In genomic region chr1:135204196-135205126, GRCm38 (mm10) we compare ENCODE assay signal across 9 mouse cellular contexts. TPM values are rescaled to one million over a fixed set of nuclear protein-coding genes. Genes with fewer than 3 reads are reported as not detected.
DNase-seq lines count a peak whose midpoint lies in the region; ATAC-seq lines count a peak whose summit lies in the region.
"Had no signal": no experiment of that assay in that cellular context is flagged by ENCODE, and none has a peak within 500 bp of the region (broad histone marks: within the 10 kb centered on the region; RNA-seq: fewer than 3 reads in every experiment).

No protein-coding gene starts in this region.

- peak; percentile 92 for ATAC-seq in intestine, embryonic 16.5 days
- peak; percentile 90 for ATAC-seq in stomach, embryonic 15.5 days (ENCODE audit: insufficient read depth, low FRiP score, low read depth)
- no peak for ATAC-seq in activated CD4-positive, CD25-positive, alpha-beta regulatory T cell, adult 4 months

- no peak overlapping the region for H3K4me3 ChIP-seq in intestine, embryonic 16.5 days (ENCODE audit: low read length)
- H3K4me3 ChIP-seq in stomach, embryonic 15.5 days (replicated peaks), result no peak overlapping the region

- no peaks in the 10 kb centered on the region for H3K9me3 ChIP-seq in intestine, embryonic 16.5 days (ENCODE audit: control insufficient read depth, low read length)
- no peaks in the 10 kb centered on the region for H3K9me3 ChIP-seq in stomach, embryonic 15.5 days

- peak overlapping the region; percentile 78 for H3K27ac ChIP-seq in intestine, embryonic 16.5 days (ENCODE audit: low read length)
- H3K27ac ChIP-seq in stomach, embryonic 15.5 days, result peak overlapping the region; percentile 67

- no peak overlapping the region for H3K9ac ChIP-seq in intestine, embryonic 16.5 days (ENCODE audit: low read depth, low read length)
- no peak overlapping the region for H3K9ac ChIP-seq in stomach, embryonic 15.5 days

- 28% methylated on average over 12 of the region's 12 CpGs for WGBS in intestine, embryonic 16.5 days
- 27% methylated on average over 12 of the region's 12 CpGs for WGBS in stomach, embryonic 15.5 days

- no peaks in the 10 kb centered on the region for H3K27me3 ChIP-seq in intestine, embryonic 16.5 days (replicated peaks; ENCODE audit: control insufficient read depth, insufficient read depth, low read length)
- no peaks in the 10 kb centered on the region for H3K27me3 ChIP-seq in stomach, embryonic 15.5 days (replicated peaks)

- DNase-seq in embryo, embryonic 10 days (ENCODE audit: low spot score), result peak; percentile 44
- no peak for DNase-seq in embryo, embryonic 11 days
- DNase-seq in lung, postnatal 10 days, result peak; percentile 38
- no peak for DNase-seq in lung, postnatal 25 days (ENCODE audit: low spot score)
- DNase-seq in cerebellum, adult 9-11 months, result no peak
- DNase-seq: thymus, postnatal 14 days had no signal

- no peak overlapping the region for H3K4me2 ChIP-seq in intestine, embryonic 16.5 days (ENCODE audit: low read depth, low read length)
- H3K4me2 ChIP-seq in stomach, embryonic 15.5 days, result no peak overlapping the region

- H3K36me3 ChIP-seq in intestine, embryonic 16.5 days (ENCODE audit: control insufficient read depth, insufficient read depth, low read length), result no peaks in the 10 kb centered on the region
- H3K36me3 ChIP-seq in stomach, embryonic 15.5 days, result no peaks in the 10 kb centered on the region

- peaks cover 15% of the 10 kb centered on the region for H3K4me1 ChIP-seq in intestine, embryonic 16.5 days (ENCODE audit: control insufficient read depth, insufficient read depth, low read length)
- peaks cover 10% of the 10 kb centered on the region; the same call in 1 of the 2 replicates for H3K4me1 ChIP-seq in stomach, embryonic 15.5 days

RNA-seq across cellular contexts. Expression of gene Gpr37l1, which starts 37.0 kb away (rescaled TPM):
- 0.71 and 0.77 TPM in 2 replicates for polyA plus RNA-seq in intestine, embryonic 16.5 days (2015; fragmentation: Nextera tagmentation; extraction: Ambion mirVana)
- 0.35 and 0.78 TPM in 2 replicates for polyA plus RNA-seq in stomach, embryonic 15.5 days (2015; fragmentation: Nextera tagmentation; extraction: Ambion mirVana)
- not detected for polyA plus RNA-seq in activated CD4-positive, CD25-positive, alpha-beta regulatory T cell, adult 4 months (2017; shearing (Covaris generic))

RNA-seq across cellular contexts. Expression of gene Elf3, which starts 53.9 kb away (rescaled TPM):
- polyA plus RNA-seq in intestine, embryonic 16.5 days (2015; fragmentation: Nextera tagmentation; extraction: Ambion mirVana), result 264 and 267 TPM in 2 replicates
- 131 and 134 TPM in 2 replicates for polyA plus RNA-seq in stomach, embryonic 15.5 days (2015; fragmentation: Nextera tagmentation; extraction: Ambion mirVana)
- not detected for polyA plus RNA-seq in activated CD4-positive, CD25-positive, alpha-beta regulatory T cell, adult 4 months (2017; shearing (Covaris generic))

RNA-seq across cellular contexts. Expression of gene Arl8a, which starts 57.8 kb away (rescaled TPM):
- 21.4 and 56.5 TPM in 2 replicates for polyA plus RNA-seq in intestine, embryonic 16.5 days (2015; fragmentation: Nextera tagmentation; extraction: Ambion mirVana)
- 54.9 and 55.4 TPM in 2 replicates for polyA plus RNA-seq in stomach, embryonic 15.5 days (2015; fragmentation: Nextera tagmentation; extraction: Ambion mirVana)
- polyA plus RNA-seq in activated CD4-positive, CD25-positive, alpha-beta regulatory T cell, adult 4 months (2017; shearing (Covaris generic)), result 10 to 100 TPM; 10.3 to 10.6 TPM

Comparison
In these comparisons a context has a peak if more than half of its experiments do, and no peak if none do; other contexts are left out.
1. DNase-seq: peak in embryo, embryonic 10 days (single experiment) and lung, postnatal 10 days (single experiment); none in embryo, embryonic 11 days (single experiment), lung, postnatal 25 days (single experiment) and cerebellum, adult 9-11 months (single experiment).
2. RNA of gene Elf3, which starts 53.9 kb away (polyA plus RNA-seq): 264 to 267 TPM in intestine, embryonic 16.5 days and 131 to 134 TPM in stomach, embryonic 15.5 days; not detected in activated CD4-positive, CD25-positive, alpha-beta regulatory T cell, adult 4 months; every median in the first group is over 100 times any median in the second.